Mouse (Mus musculus) midbrain, embryonic 10.5 days (tissue): Measurements from ENCODE around the gene Rsl1d1. TPM values are rescaled to one million over a fixed set of nuclear protein-coding genes. Genes with fewer than 3 reads are reported as not detected.
A peak's percentile ranks its signal among the peaks of the same experiment; 100 is the strongest.

Experiments
- microRNA-seq: library from miRNA; unstranded; fragments of <30 nt; microRNA quantifications from one replicate; pipeline ENCODE4, GENCODE M21; 2017
- polyA plus RNA-seq: library from polyadenylated mRNA; unstranded; fragments of >200 nt; fragmentation: Nextera tagmentation; extraction: Ambion mirVana; gene quantifications from 2 replicates; pipeline ENCODE4 v1.2.1, GENCODE M21; 2016

Rsl1d1 gene
- polyA plus RNA-seq, 1 experiment from 2014 or later = 283 TPM

Small RNAs within 50 kb of the gene (microRNA-seq; reads per million reads assigned to microRNA genes)
- gene Gm23935 = 265 reads per million, percentile 62 among the genes with 10 or more reads in this experiment

Other genes starting within 250 kb of the Rsl1d1 start
- 86.7 and 106 TPM in 2 replicates for gene Snn, start 142.4 kb downstream of the Rsl1d1 start, polyA plus RNA-seq
- gene Litaf, start 137.2 kb downstream of the Rsl1d1 start, polyA plus RNA-seq = 97.9 and 106 TPM in 2 replicates
- gene Txndc11, start 68.7 kb downstream of the Rsl1d1 start, polyA plus RNA-seq = 24.0 and 27.0 TPM in 2 replicates
- gene Zc3h7a, start 26.9 kb downstream of the Rsl1d1 start, polyA plus RNA-seq = 75.8 and 88.2 TPM in 2 replicates
- gene Gspt1, start 51.0 kb upstream of the Rsl1d1 start, polyA plus RNA-seq = 76.6 and 83.6 TPM in 2 replicates
- 0.15 TPM in 1 of 2 replicates, not detected in the other for gene Tnfrsf17, start 110.5 kb upstream of the Rsl1d1 start, polyA plus RNA-seq
- 9.7 and 12.9 TPM in 2 replicates for gene Snx29, start 119.6 kb upstream of the Rsl1d1 start, polyA plus RNA-seq